ENCODE assay signal across 32 mouse cellular contexts in genomic region chr5:87396968-87397367, GRCm38 (mm10). TPM values are rescaled to one million over a fixed set of nuclear protein-coding genes. Genes with fewer than 3 reads are reported as not detected.
A peak's percentile ranks its signal among the peaks of the same experiment; 100 is the strongest.
DNase-seq lines count a peak whose midpoint lies in the region; ATAC-seq and TF ChIP-seq lines count a peak whose summit lies in the region.
"Had no signal": no experiment of that assay in that cellular context is flagged by ENCODE, and none has a peak within 500 bp of the region (broad histone marks: within the 10 kb centered on the region; RNA-seq: fewer than 3 reads in every experiment).

No protein-coding gene starts in this region.

- H3K27me3 ChIP-seq in liver, adult 2 months (ENCODE audit: control insufficient read depth, insufficient read depth, low read length): no peaks in the 10 kb centered on the region
- no peaks in the 10 kb centered on the region for H3K27me3 ChIP-seq in liver, postnatal 0 days (ENCODE audit: insufficient read depth, low read length)
- H3K27me3 ChIP-seq in intestine, embryonic 15.5 days (replicated peaks): no peaks in the 10 kb centered on the region
- no peaks in the 10 kb centered on the region for H3K27me3 ChIP-seq in intestine, postnatal 0 days (replicated peaks; ENCODE audit: control insufficient read depth, insufficient read depth, low read length)
- H3K27me3 ChIP-seq in small intestine, adult 2 months (ENCODE audit: control insufficient read depth, insufficient read depth, low read length): no peaks in the 10 kb centered on the region
- H3K27me3 ChIP-seq: CH12.LX; embryonic facial prominence, embryonic 13.5 days; embryonic facial prominence, embryonic 15.5 days; forebrain, embryonic 12.5 days; Patski had no signal

- no peak for TF ChIP-seq POLR2A in liver, adult 2 months (IDR thresholded peaks at IDR 0.05; ENCODE audit: extremely low read depth, insufficient read depth, low read length)
- no peak for TF ChIP-seq POLR2A in small intestine, adult 2 months (IDR thresholded peaks at IDR 0.05; ENCODE audit: low read depth, low read length)

- no peak for TF ChIP-seq CTCF in liver, adult 2 months (IDR thresholded peaks at IDR 0.05; ENCODE audit: low read depth, low read length)
- TF ChIP-seq CTCF in liver, postnatal 0 days (IDR thresholded peaks at IDR 0.05; ENCODE audit: low read depth): no peak
- no peak for TF ChIP-seq CTCF in intestine, postnatal 0 days (IDR thresholded peaks at IDR 0.05; ENCODE audit: low read depth)
- TF ChIP-seq CTCF in small intestine, adult 2 months (IDR thresholded peaks at IDR 0.05; ENCODE audit: extremely low read depth, insufficient read length, insufficient replicate concordance, low read depth, low read length): no peak

- no peak overlapping the region for H3K4me3 ChIP-seq in liver, adult 2 months (ENCODE audit: insufficient read depth, low read depth, low read length)
- H3K4me3 ChIP-seq in liver, postnatal 0 days (ENCODE audit: low read depth, low read length): no peak overlapping the region
- no peak overlapping the region for H3K4me3 ChIP-seq in intestine, embryonic 15.5 days (replicated peaks)
- no peak overlapping the region for H3K4me3 ChIP-seq in intestine, postnatal 0 days (ENCODE audit: low read depth, low read length)
- H3K4me3 ChIP-seq in small intestine, adult 2 months (ENCODE audit: low read depth, low read length): no peak overlapping the region
- H3K4me3 ChIP-seq: embryonic facial prominence, embryonic 13.5 days; embryonic facial prominence, embryonic 15.5 days; erythroblast, embryonic 14.5 days; forebrain, embryonic 10.5 days; forebrain, embryonic 12.5 days had no signal

- peaks cover 1% of the 10 kb centered on the region; the same call in 1 of the 2 replicates for H3K4me1 ChIP-seq in liver, adult 2 months (ENCODE audit: control insufficient read depth, insufficient read depth, low read length)
- H3K4me1 ChIP-seq in liver, postnatal 0 days (ENCODE audit: insufficient read depth): no peaks in the 10 kb centered on the region
- no peaks in the 10 kb centered on the region for H3K4me1 ChIP-seq in intestine, embryonic 15.5 days (replicated peaks)
- H3K4me1 ChIP-seq in intestine, postnatal 0 days (replicated peaks; ENCODE audit: control insufficient read depth, insufficient read depth, low read length): no peaks in the 10 kb centered on the region
- peaks cover 2% of the 10 kb centered on the region; the same call in 1 of the 2 replicates for H3K4me1 ChIP-seq in small intestine, adult 2 months (ENCODE audit: control insufficient read depth, insufficient read depth, insufficient read length, low read length)
- H3K4me1 ChIP-seq: embryonic facial prominence, embryonic 13.5 days; embryonic facial prominence, embryonic 15.5 days; forebrain, embryonic 10.5 days; forebrain, embryonic 12.5 days had no signal

- H3K4me2 ChIP-seq in liver, postnatal 0 days (ENCODE audit: low read depth, low read length): no peak overlapping the region
- H3K4me2 ChIP-seq in intestine, embryonic 15.5 days (replicated peaks): no peak overlapping the region
- no peak overlapping the region for H3K4me2 ChIP-seq in intestine, postnatal 0 days (replicated peaks; ENCODE audit: low read depth)
- H3K4me2 ChIP-seq: embryonic facial prominence, embryonic 13.5 days; embryonic facial prominence, embryonic 15.5 days; forebrain, embryonic 12.5 days had no signal

- no peak for TF ChIP-seq EP300 in liver, postnatal 0 days (IDR thresholded peaks at IDR 0.05; ENCODE audit: low read depth)

- no peaks in the 10 kb centered on the region for H3K36me3 ChIP-seq in liver, adult 2 months (ENCODE audit: control insufficient read depth, insufficient read depth, low read length)
- no peaks in the 10 kb centered on the region for H3K36me3 ChIP-seq in liver, postnatal 0 days (replicated peaks; ENCODE audit: insufficient read depth, low read length)
- H3K36me3 ChIP-seq in intestine, embryonic 15.5 days: no peaks in the 10 kb centered on the region
- H3K36me3 ChIP-seq in intestine, postnatal 0 days (ENCODE audit: control insufficient read depth, insufficient read depth): no peaks in the 10 kb centered on the region
- no peaks in the 10 kb centered on the region for H3K36me3 ChIP-seq in small intestine, adult 2 months (ENCODE audit: control insufficient read depth, insufficient read depth, low read length)
- H3K36me3 ChIP-seq: embryonic facial prominence, embryonic 13.5 days; embryonic facial prominence, embryonic 15.5 days; forebrain, embryonic 10.5 days; forebrain, embryonic 12.5 days; G1E had no signal

- no peaks in the 10 kb centered on the region for H3K9me3 ChIP-seq in liver, postnatal 0 days (ENCODE audit: low read length)
- no peaks in the 10 kb centered on the region for H3K9me3 ChIP-seq in intestine, embryonic 15.5 days
- no peaks in the 10 kb centered on the region for H3K9me3 ChIP-seq in intestine, postnatal 0 days (ENCODE audit: control insufficient read depth)
- H3K9me3 ChIP-seq: embryonic facial prominence, embryonic 13.5 days; embryonic facial prominence, embryonic 15.5 days; forebrain, embryonic 10.5 days; forebrain, embryonic 12.5 days; G1E had no signal

- H3K79me2 ChIP-seq in liver, adult 2 months (ENCODE audit: control insufficient read depth, insufficient read depth, low read length): no peaks in the 10 kb centered on the region

- WGBS in liver, adult 2 months: 22% methylated on average over 4 of the region's 4 CpGs
- 58% methylated on average over 4 of the region's 4 CpGs for WGBS in liver, postnatal 0 days (ENCODE audit: insufficient replicate concordance)
- 63% methylated on average over 4 of the region's 4 CpGs for WGBS in intestine, embryonic 15.5 days
- WGBS in intestine, postnatal 0 days: 41% methylated on average over 4 of the region's 4 CpGs
- 22% methylated on average over 4 of the region's 4 CpGs for WGBS in small intestine, adult 2 months

- intact Hi-C loops in left cerebral cortex, postnatal 25 days (cut with DNase I): no loop called here

- ATAC-seq in liver, postnatal 0 days: no peak
- ATAC-seq in intestine, embryonic 15.5 days: peak; percentile 90
- peak; percentile 85 for ATAC-seq in intestine, postnatal 0 days
- ATAC-seq: activated CD4-positive, CD25-positive, alpha-beta regulatory T cell, adult 4 months; CD4-positive, CD25-positive, alpha-beta regulatory T cell, adult 4 months; forebrain, embryonic 14.5 days; Patski had no signal

- no peak overlapping the region for H3K9ac ChIP-seq in liver, adult 2 months (ENCODE audit: low read depth, low read length)
- H3K9ac ChIP-seq in liver, postnatal 0 days (replicated peaks): no peak overlapping the region
- no peak overlapping the region for H3K9ac ChIP-seq in intestine, embryonic 15.5 days
- H3K9ac ChIP-seq in intestine, postnatal 0 days (ENCODE audit: low read depth, low read length): no peak overlapping the region
- H3K9ac ChIP-seq: embryonic facial prominence, embryonic 13.5 days; embryonic facial prominence, embryonic 15.5 days; forebrain, embryonic 12.5 days had no signal

- H3K27ac ChIP-seq in liver, adult 2 months (replicated peaks; ENCODE audit: insufficient read depth, low read depth, low read length): peak overlapping the region; percentile 48; the same call in 1 of the 2 replicates
- no peak overlapping the region for H3K27ac ChIP-seq in liver, postnatal 0 days (ENCODE audit: low read depth)
- H3K27ac ChIP-seq in intestine, embryonic 15.5 days: no peak overlapping the region
- H3K27ac ChIP-seq in intestine, postnatal 0 days (ENCODE audit: low read depth, low read length): no peak overlapping the region
- peak overlapping the region; percentile 56 for H3K27ac ChIP-seq in small intestine, adult 2 months (ENCODE audit: insufficient read depth, low read depth, low read length)
- H3K27ac ChIP-seq: embryonic facial prominence, embryonic 13.5 days; embryonic facial prominence, embryonic 15.5 days; forebrain, embryonic 10.5 days; forebrain, embryonic 12.5 days had no signal

- peak; percentile 93 for DNase-seq in liver, adult 2 months (ENCODE audit: extremely low read depth, low read depth, low spot score)
- DNase-seq in liver, postnatal 0 days: no peak
- DNase-seq in left cerebral cortex, postnatal 25 days (ENCODE audit: low spot score in 2 of 2): no peak
- no peak for DNase-seq in frontal cortex, adult 2 months (ENCODE audit: extremely low spot score in 1 of 2, low spot score in 1 of 2)
- DNase-seq: adrenal gland, adult 2 months; adrenal gland, postnatal 10 days; adrenal gland, postnatal 25 days; B cell, adult 2 months; cerebellum, adult 11 months; cerebellum, adult 18-20 months; cerebellum, adult 8-10 months; cerebellum, adult 9-11 months; cerebellum, postnatal 14 days; cerebellum, postnatal 36 days; embryo, embryonic 11 days had no signal

RNA-seq across cellular contexts. Expression of gene Ugt2b38, which starts 27.0 kb away (rescaled TPM):
- total RNA-seq in liver, adult 2 months (2014; rRNA removed): 3.0 and 3.7 TPM in 2 replicates
- 0.05 and 1.4 TPM in 2 replicates for polyA plus RNA-seq in liver, adult 2 months (2012; rRNA removed)
- not detected in 2 replicates for polyA plus RNA-seq in liver, postnatal 0 days (2015; fragmentation: Nextera tagmentation; extraction: Ambion mirVana)
- not detected in 2 replicates for polyA plus RNA-seq in intestine, embryonic 15.5 days (2015; fragmentation: Nextera tagmentation; extraction: Ambion mirVana)
- polyA plus RNA-seq in intestine, postnatal 0 days (2015; fragmentation: Nextera tagmentation; extraction: Ambion mirVana): 0.10 TPM in 1 of 2 replicates, not detected in the other
- polyA plus RNA-seq in small intestine, adult 2 months (2012; rRNA removed): 0.90 TPM in 1 of 2 replicates, not detected in the other
- total RNA-seq in left cerebral cortex, postnatal 25 days (2021): not detected
- not detected in 2 replicates for polyA plus RNA-seq in frontal cortex, adult 2 months (2012; rRNA removed)
- total RNA-seq: adrenal gland, adult 2 months; adrenal gland, postnatal 25 days; CH12.LX; common myeloid progenitor, adult 5-6 weeks; G1E had no signal
- polyA plus RNA-seq: activated CD4-positive, CD25-positive, alpha-beta regulatory T cell, adult 4 months; adrenal gland, adult 2 months; brain, embryonic 14.5 days; CD4-positive, CD25-positive, alpha-beta regulatory T cell, adult 4 months; embryonic facial prominence, embryonic 11.5 days; embryonic facial prominence, embryonic 13.5 days; embryonic facial prominence, embryonic 15.5 days; erythroblast, embryonic 14.5 days; forebrain, embryonic 10.5 days; forebrain, embryonic 12.5 days; forebrain, embryonic 14.5 days; G1E had no signal

RNA-seq across cellular contexts. Expression of gene Ugt2a3, which starts 60.0 kb away (rescaled TPM):
- total RNA-seq in liver, adult 2 months (2014; rRNA removed): 509 and 549 TPM in 2 replicates
- 108 and 121 TPM in 2 replicates for polyA plus RNA-seq in liver, adult 2 months (2012; rRNA removed)
- polyA plus RNA-seq in liver, postnatal 0 days (2015; fragmentation: Nextera tagmentation; extraction: Ambion mirVana): 1.9 and 3.7 TPM in 2 replicates
- polyA plus RNA-seq in intestine, embryonic 15.5 days (2015; fragmentation: Nextera tagmentation; extraction: Ambion mirVana): 3.1 and 3.6 TPM in 2 replicates
- 5.9 and 6.9 TPM in 2 replicates for polyA plus RNA-seq in intestine, postnatal 0 days (2015; fragmentation: Nextera tagmentation; extraction: Ambion mirVana)
- 4.8 and 11.6 TPM in 2 replicates for polyA plus RNA-seq in small intestine, adult 2 months (2012; rRNA removed)
- total RNA-seq in left cerebral cortex, postnatal 25 days (2021): not detected
- not detected in 2 replicates for polyA plus RNA-seq in frontal cortex, adult 2 months (2012; rRNA removed)
- total RNA-seq: adrenal gland, postnatal 25 days; CH12.LX; common myeloid progenitor, adult 5-6 weeks had no signal
- polyA plus RNA-seq: activated CD4-positive, CD25-positive, alpha-beta regulatory T cell, adult 4 months; adrenal gland, adult 2 months; brain, embryonic 14.5 days; CD4-positive, CD25-positive, alpha-beta regulatory T cell, adult 4 months; embryonic facial prominence, embryonic 11.5 days; embryonic facial prominence, embryonic 13.5 days; embryonic facial prominence, embryonic 15.5 days; erythroblast, embryonic 14.5 days; forebrain, embryonic 10.5 days; forebrain, embryonic 12.5 days; forebrain, embryonic 14.5 days; G1E had no signal

Comparison
In these comparisons a context has a peak if more than half of its experiments do, and no peak if none do; other contexts are left out.
1. H3K27ac ChIP-seq: peak in liver, adult 2 months (single experiment) and small intestine, adult 2 months (single experiment); none in liver, postnatal 0 days (single experiment), intestine, embryonic 15.5 days (single experiment) and intestine, postnatal 0 days (single experiment).